Mouse (Mus musculus) layer of hippocampus, adult 11-12 months (tissue): ENCODE measurements around the gene Slc7a1.

Experiments
- DNase-seq: peaks from one replicate; pipeline ENCODE4 v3.0.0; 2022; ENCODE audit warnings: low spot score

Gene Slc7a1

GRCm38 (mm10) chr5:148399660-148400443 lies at the start of gene Slc7a1:
Slc7a1 (minus strand) TSS chr5:148399904.
- DNase-seq = peak; percentile 83

DNA sequence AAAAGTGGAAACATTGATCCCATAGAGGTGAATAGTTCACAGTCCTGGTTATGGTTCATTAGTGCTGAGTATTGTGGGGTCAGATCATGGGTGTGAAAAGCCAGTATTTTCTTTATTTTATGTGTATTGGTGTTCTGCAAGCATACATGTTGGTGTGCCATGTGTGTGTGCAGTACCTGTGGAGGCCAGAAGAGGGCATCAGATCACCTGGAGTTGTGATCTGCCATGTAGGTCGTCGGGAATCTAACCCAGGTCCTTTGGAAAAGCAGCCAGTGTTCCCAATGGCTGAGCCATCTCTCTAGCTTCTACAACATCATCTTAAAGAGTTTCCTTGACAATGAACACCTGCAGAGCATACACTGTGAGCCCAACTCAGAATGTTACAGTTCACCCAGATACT lies 45.3 kb upstream of the Slc7a1 start:
- no peak for DNase-seq

- no peak for DNase-seq
Measured at GRCm38 (mm10) chr5:148443734-148444133, 44.0 kb upstream of the Slc7a1 start.

DNA sequence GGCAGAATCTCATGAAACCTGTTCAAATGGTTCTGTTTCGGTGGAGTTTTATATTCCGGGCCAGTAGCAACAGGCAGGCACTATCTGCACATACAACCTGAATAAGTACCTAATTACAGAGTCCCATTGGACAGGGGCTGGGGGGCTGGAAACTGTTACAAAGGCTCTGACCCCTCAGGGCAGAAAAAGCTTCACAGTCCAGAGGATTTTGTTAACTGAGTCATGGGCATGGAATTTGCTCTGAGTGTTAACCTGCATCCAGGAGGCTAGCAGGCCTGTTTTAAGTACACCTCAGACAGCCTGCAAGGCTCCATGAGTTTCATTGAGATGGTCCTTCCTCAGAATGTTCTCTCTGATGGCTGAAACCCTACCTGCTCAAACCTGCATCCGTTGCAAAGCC lies 36.0 kb upstream of the Slc7a1 start:
- DNase-seq = no peak

DNA sequence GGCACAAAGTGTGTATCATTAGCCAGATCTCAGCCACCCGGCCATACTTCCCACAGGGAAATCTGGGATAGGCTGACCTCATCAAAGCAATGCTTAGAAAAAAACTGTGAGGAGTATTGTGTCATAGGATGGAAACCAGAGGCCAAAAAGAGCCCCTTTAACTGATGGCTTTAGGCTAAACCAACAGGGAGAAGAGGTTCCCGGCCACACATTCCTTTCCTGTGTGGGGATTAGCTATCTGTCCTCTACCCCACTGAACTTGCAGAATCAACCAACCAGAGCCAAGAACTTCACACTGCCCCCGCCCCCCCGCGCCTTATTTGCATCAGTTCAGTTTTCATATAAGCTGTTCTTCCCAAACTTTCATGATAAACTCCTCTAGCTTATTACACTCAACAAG lies 32.4 kb upstream of the Slc7a1 start:
- no peak for DNase-seq

DNA sequence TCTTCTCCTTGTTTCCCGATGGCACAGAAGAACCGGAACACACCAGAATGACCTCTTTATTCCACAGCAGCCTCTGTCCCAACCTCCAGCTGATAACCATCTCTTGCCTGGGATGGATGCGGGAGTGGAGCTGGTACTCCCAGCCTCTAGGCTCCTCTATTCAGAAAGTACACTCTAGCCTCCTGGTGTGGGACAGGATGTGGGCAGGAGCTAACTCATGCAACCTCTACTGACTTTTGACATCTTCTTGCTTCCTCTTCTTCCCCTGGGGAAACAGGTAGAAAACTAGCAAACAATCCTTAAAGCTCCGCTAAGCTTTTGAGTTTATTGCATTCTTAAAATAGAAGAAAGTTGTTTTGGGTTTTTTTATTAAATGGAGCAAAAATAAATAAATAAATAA lies 29.1 kb upstream of the Slc7a1 start:
- no peak for DNase-seq

DNA sequence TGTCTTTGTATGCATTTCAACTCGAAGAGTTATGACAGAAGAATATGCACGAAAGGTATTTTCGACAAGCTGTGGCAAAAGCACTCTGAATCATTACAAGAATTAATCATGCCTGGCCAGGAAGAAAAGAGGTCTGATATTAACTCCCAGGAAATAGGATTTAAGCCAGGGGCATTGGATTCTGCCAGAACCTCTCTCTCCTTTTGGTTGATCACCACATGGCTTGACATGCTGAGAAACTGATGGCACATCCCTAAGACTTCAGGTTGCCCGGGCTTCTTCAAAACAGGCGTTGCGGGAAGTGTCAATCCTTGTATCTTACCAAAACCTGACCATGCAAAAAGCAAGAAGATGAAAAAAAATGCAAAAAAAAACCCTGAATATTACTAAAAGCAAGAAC lies 25.4 kb upstream of the Slc7a1 start:
- DNase-seq = no peak

DNA sequence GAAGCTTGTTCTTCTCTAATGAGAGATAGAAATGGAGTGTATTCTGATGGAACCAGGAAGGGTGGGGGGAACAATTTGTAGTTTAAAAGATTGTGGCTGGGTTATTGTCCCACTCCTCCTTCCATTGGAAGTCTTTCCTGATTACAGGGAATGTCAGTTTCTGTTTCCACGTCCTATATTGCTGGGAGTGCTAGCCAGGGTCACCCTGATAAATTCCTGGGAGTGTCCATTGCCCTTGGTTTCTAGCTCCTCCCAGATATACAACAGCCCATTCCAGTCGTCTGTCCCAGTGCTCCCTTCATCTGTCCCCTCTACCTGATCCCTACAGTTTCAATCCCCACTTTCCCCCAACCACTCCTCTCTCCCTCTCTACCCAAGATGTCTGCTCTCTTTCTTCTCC lies 21.6 kb upstream of the Slc7a1 start:
- DNase-seq = no peak

GRCm38 (mm10) chr5:148419112-148419526 lies 19.4 kb upstream of the Slc7a1 start:
- DNase-seq = peak; percentile 17

- DNase-seq = no peak
Measured at GRCm38 (mm10) chr5:148418436-148418835, 18.7 kb upstream of the Slc7a1 start.

- DNase-seq = no peak
Measured at GRCm38 (mm10) chr5:148417756-148418155, 18.1 kb upstream of the Slc7a1 start.

GRCm38 (mm10) chr5:148416461-148416860 lies 16.8 kb upstream of the Slc7a1 start:
- DNase-seq = no peak

DNA sequence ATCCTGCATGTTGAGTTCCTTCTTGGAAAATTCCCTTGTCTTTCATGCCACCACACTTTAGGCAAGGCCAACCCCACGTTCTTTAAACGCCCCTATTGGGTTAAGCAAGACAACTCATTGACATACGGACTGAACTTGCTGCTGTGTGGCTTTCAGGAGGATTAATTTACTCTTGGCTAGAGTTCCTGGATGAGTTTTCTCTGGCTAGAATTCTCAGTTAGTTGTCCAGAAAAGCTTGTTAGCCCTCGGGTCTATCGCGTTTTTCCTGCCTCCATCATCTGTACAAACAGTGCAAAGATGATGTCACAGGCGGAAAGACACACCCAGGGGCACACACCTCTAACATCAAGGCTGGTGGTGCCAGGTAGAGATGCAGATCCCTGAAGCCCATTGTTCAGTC lies 14.5 kb upstream of the Slc7a1 start:
- no peak for DNase-seq

- no peak for DNase-seq
Measured at GRCm38 (mm10) chr5:148412504-148412903, 12.8 kb upstream of the Slc7a1 start.

GRCm38 (mm10) chr5:148409465-148409864 lies 9.8 kb upstream of the Slc7a1 start:
- DNase-seq = no peak

- no peak for DNase-seq
Measured at GRCm38 (mm10) chr5:148406913-148407312, 7.2 kb upstream of the Slc7a1 start.

GRCm38 (mm10) chr5:148404548-148404947 lies 4.8 kb upstream of the Slc7a1 start:
- no peak for DNase-seq

DNA sequence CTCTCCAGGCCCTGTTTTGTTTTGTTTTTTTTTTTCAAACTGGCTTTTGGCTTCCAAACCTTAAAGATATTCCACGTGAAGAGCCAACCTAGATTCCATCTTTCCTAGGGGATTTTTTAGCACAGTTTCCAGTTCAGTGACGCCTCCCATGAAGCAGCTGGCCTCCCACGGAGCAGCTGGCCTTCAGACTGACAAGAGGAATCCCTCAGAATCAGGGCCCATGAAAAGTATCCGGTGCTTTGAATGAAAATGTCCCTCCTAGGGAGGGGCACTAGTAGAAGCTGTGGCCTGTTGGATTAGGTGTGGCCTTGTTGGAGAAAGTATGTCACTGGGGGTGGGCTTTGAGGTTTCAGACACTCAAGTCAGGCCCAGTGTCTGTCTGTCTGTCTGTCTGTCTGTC lies 2.9 kb upstream of the Slc7a1 start:
- no peak for DNase-seq

DNA sequence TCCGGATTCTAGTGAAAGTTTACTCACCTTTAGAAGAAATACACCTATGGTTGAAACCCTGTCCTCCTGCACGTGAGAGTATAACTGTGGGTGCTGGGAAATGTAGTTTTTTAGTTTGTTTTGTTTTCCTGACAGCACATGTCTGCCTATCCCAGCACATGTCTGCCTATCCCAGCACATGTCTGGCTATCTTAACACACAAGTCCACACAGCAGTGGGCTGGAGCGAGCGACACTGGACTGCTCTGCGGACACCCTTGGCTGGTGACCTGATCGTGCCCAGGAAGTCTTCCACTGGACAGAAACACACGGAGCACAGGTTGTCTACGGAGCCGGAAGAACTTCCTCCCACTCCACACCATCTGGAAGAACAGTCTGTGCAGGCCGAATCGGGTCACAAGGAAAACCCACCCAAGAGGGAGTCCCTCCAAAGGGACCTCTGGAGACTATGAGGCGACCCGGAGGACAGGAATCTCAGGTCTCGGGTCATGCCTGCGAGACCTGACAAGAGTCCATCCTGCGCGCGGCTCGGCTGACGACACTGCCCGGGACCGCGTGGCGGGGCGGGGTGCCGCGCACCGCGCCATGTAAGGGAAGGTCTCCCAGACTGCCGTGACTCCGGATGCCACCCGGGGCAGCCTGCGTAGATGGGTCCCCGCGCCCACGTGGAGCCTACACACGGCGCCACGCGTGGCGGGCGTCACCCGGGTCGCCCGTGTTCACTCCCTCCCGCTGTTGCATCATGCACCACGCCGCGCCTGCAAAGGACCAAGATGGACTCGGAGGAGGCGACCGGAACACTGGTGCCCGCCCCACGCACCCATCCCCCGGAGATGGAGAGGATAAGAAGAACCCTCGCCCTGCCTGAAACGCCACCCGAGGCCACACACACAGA lies 691 bp downstream of the Slc7a1 start:
- peak; percentile 55 for DNase-seq

- no peak for DNase-seq
Measured at GRCm38 (mm10) chr5:148398451-148398765, 1.3 kb downstream of the Slc7a1 start.

DNA sequence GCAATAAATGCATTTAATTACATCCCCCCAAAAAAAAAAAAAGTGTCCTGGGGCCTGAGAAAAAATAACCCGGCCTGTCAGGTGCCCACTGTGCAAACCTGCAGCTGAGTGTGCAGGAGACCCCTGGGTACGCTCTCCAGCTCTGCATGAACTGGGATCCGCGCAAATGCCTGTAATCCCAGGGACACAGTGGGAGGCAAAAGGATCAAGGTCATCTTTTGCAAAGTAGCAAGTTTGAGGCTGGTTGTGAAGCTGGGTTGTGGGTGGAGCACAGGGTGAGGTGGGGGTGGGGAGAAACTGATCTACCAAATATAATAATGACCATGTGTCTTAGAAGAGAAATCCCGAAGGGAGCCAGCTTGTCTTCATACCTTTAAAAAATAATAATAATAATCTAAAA lies 1.8 kb downstream of the Slc7a1 start:
- no peak for DNase-seq

- no peak for DNase-seq
Measured at GRCm38 (mm10) chr5:148397418-148397817, 2.3 kb downstream of the Slc7a1 start.

GRCm38 (mm10) chr5:148393316-148393715 lies 6.4 kb downstream of the Slc7a1 start:
- DNase-seq = no peak
